Mouse (Mus musculus): Measurements from ENCODE around the gene Tfb2m. TPM values are rescaled to one million over a fixed set of nuclear protein-coding genes. Genes with fewer than 3 reads are reported as not detected.
A peak's percentile ranks its signal among the peaks of the same experiment; 100 is the strongest.

Tfb2m gene
- polyA plus RNA-seq, 1 experiment from 2014 or later = 26.7 TPM

DNA sequence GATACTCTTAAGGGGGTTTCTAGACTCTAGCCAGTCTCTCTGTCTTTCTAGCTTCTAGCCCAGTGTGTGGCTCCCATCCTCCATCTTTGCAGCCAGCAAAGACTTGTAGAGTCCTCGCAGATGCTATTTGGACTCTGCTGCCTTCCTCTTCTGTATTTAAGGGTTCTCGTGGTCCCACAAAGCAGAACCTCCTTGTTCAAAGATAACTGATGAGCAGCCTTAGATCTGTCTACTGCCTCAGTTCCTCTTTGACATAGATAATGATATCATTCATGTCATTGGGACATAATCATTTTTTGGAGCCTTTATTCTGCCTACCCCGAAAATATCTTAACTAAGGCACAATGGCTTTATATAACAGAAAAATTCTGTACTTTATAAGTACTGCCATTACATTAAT lies 37.0 kb upstream of the Tfb2m start:
- Histone ChIP-seq H3K4me2 (ENCODE audit: low read depth, low read length) (no peak overlapping the region), H3K27ac (replicated peaks; ENCODE audit: low read depth, low read length) (no peak overlapping the region), H3K36me3 (ENCODE audit: control insufficient read depth, insufficient read depth, low read length) (peaks cover 15% of the 10 kb centered on the region), H3K27me3 (replicated peaks; ENCODE audit: control insufficient read depth, insufficient read depth, low read length) (no peaks in the 10 kb centered on the region), H3K4me1 (ENCODE audit: control insufficient read depth, insufficient read depth, low read length) (peaks cover 11% of the 10 kb centered on the region; the same call in 1 of the 2 replicates), H3K9me3 (ENCODE audit: control insufficient read depth, low read length) (no peaks in the 10 kb centered on the region), H3K4me3 (ENCODE audit: low read depth, low read length) (no peak overlapping the region), H3K9ac (ENCODE audit: low read depth, low read length) (no peak overlapping the region)
- DNase-seq (ENCODE audit: low spot score) = no peak
- 94% methylated on average over 3 of the region's 3 CpGs for WGBS
- ATAC-seq (ENCODE audit: low read depth) = no peak

DNA sequence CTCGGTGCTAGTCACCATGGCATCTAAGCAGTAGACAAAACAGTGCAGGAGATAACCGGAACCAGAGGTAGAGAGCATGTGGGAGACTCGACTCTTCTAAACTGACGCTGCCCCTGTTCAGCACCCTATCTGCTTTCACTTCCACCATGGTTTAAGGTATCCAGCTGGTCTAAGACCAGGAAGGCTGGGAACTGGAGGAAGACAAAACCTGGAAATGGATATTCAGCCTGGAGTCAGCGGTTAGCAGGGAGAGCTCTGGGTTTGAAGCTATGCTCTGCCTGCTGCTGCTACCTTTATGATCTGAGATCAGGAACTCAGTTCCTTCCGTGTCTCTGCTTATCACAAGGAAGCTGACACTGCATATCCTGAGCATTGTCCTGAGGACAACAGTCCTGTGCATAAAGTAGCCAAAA lies 36.0 kb upstream of the Tfb2m start:
- DNase-seq (ENCODE audit: low spot score) = no peak
- no peak for ATAC-seq (ENCODE audit: low read depth)
- Histone ChIP-seq H3K27ac (replicated peaks; ENCODE audit: low read depth, low read length) (no peak overlapping the region), H3K4me3 (ENCODE audit: low read depth, low read length) (no peak overlapping the region), H3K4me1 (ENCODE audit: control insufficient read depth, insufficient read depth, low read length) (peaks cover 5% of the 10 kb centered on the region; the same call in 1 of the 2 replicates), H3K9ac (ENCODE audit: low read depth, low read length) (no peak overlapping the region), H3K9me3 (ENCODE audit: control insufficient read depth, low read length) (no peaks in the 10 kb centered on the region), H3K4me2 (ENCODE audit: low read depth, low read length) (no peak overlapping the region), H3K27me3 (replicated peaks; ENCODE audit: control insufficient read depth, insufficient read depth, low read length) (no peaks in the 10 kb centered on the region), H3K36me3 (ENCODE audit: control insufficient read depth, insufficient read depth, low read length) (peaks cover 15% of the 10 kb centered on the region)
- 55% methylated on average over 6 of the region's 6 CpGs for WGBS

DNA sequence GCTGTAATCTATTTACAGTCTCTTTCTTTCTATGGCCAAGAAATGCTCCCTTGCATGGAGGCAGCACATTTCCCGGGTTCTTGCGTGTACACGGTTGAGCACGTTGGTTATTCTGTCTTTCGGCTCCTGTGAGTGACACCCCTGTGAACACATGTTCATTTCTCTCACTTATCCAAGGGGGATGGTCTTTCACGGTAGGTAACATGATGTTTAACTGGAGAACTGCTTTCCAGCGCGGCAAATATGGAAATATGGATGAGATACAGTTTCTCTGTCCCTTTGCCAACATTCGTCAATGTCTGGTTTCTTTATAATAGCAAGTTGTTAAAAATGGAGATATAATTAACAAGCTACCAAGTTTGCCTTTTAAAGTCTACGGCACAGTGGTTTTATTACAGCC lies 35.4 kb upstream of the Tfb2m start:
- no peak for ATAC-seq (ENCODE audit: low read depth)
- no peak overlapping the region for H3K27ac ChIP-seq (replicated peaks; ENCODE audit: low read depth, low read length)
- no peak overlapping the region for H3K4me2 ChIP-seq (ENCODE audit: low read depth, low read length)
- H3K9ac ChIP-seq (ENCODE audit: low read depth, low read length) = no peak overlapping the region
- no peaks in the 10 kb centered on the region for H3K4me1 ChIP-seq (ENCODE audit: control insufficient read depth, insufficient read depth, low read length)
- no peak for DNase-seq (ENCODE audit: low spot score)
- peaks cover 15% of the 10 kb centered on the region for H3K36me3 ChIP-seq (ENCODE audit: control insufficient read depth, insufficient read depth, low read length)
- 79% methylated on average over 10 of the region's 10 CpGs for WGBS
- H3K27me3 ChIP-seq (replicated peaks; ENCODE audit: control insufficient read depth, insufficient read depth, low read length) = no peaks in the 10 kb centered on the region
- no peak overlapping the region for H3K4me3 ChIP-seq (ENCODE audit: low read depth, low read length)
- H3K9me3 ChIP-seq (ENCODE audit: control insufficient read depth, low read length) = no peaks in the 10 kb centered on the region

DNA sequence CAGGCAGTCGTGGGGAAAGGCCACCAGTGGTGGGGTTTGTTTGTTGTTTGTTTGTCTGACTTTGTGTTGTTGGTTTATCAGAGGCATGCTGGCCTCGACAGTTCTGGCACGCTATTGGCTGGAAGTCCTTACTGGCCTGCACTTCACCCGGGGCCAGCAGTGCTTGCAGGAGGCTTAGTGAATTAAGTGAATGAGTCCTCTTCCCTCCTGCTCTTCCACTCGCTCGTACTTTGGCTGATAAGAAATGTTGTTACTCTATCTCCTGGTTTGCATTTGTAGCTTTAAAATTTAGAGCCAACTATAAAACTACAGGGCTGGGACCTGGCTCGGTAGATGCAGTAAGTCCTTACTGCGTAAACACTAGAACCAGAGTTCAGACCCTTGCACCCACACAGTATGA lies 34.1 kb upstream of the Tfb2m start:
- no peak overlapping the region for H3K9ac ChIP-seq (ENCODE audit: low read depth, low read length)
- no peak overlapping the region for H3K27ac ChIP-seq (replicated peaks; ENCODE audit: low read depth, low read length)
- H3K9me3 ChIP-seq (ENCODE audit: control insufficient read depth, low read length) = no peaks in the 10 kb centered on the region
- DNase-seq (ENCODE audit: low spot score) (no peak), ATAC-seq (ENCODE audit: low read depth) (no peak)
- H3K27me3 ChIP-seq (replicated peaks; ENCODE audit: control insufficient read depth, insufficient read depth, low read length) = no peaks in the 10 kb centered on the region
- no peaks in the 10 kb centered on the region for H3K4me1 ChIP-seq (ENCODE audit: control insufficient read depth, insufficient read depth, low read length)
- no peak overlapping the region for H3K4me3 ChIP-seq (ENCODE audit: low read depth, low read length)
- 71% methylated on average over 8 of the region's 8 CpGs for WGBS
- peaks cover 15% of the 10 kb centered on the region for H3K36me3 ChIP-seq (ENCODE audit: control insufficient read depth, insufficient read depth, low read length)
- no peak overlapping the region for H3K4me2 ChIP-seq (ENCODE audit: low read depth, low read length)

DNA sequence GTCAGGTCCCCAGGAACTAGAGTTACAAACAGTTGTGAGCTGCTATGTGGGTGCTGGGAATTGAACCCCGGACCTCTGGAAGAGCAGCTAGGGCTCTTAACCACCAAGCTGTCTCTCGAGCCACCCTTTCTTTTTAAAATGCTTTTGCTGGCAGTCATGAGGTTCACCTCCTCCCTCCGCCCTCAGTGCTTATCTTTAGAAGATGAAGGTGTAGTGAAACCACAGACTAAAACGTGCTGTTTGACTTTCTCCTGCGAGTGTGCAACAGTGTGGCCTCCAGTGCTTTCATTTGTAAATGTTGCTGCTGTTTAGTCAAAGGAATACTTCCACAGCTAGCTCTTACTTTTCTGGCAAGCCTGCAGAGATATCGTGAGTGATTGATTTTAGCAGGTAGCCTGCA lies 32.6 kb upstream of the Tfb2m start:
- Histone ChIP-seq H3K27me3 (replicated peaks; ENCODE audit: control insufficient read depth, insufficient read depth, low read length) (no peaks in the 10 kb centered on the region), H3K4me3 (ENCODE audit: low read depth, low read length) (no peak overlapping the region), H3K4me1 (ENCODE audit: control insufficient read depth, insufficient read depth, low read length) (no peaks in the 10 kb centered on the region), H3K9ac (ENCODE audit: low read depth, low read length) (no peak overlapping the region), H3K36me3 (ENCODE audit: control insufficient read depth, insufficient read depth, low read length) (peaks cover 15% of the 10 kb centered on the region), H3K27ac (replicated peaks; ENCODE audit: low read depth, low read length) (no peak overlapping the region), H3K9me3 (ENCODE audit: control insufficient read depth, low read length) (no peaks in the 10 kb centered on the region), H3K4me2 (ENCODE audit: low read depth, low read length) (no peak overlapping the region)
- ATAC-seq (ENCODE audit: low read depth) = no peak
- 70% methylated on average over 6 of the region's 6 CpGs for WGBS
- DNase-seq (ENCODE audit: low spot score) = no peak

DNA sequence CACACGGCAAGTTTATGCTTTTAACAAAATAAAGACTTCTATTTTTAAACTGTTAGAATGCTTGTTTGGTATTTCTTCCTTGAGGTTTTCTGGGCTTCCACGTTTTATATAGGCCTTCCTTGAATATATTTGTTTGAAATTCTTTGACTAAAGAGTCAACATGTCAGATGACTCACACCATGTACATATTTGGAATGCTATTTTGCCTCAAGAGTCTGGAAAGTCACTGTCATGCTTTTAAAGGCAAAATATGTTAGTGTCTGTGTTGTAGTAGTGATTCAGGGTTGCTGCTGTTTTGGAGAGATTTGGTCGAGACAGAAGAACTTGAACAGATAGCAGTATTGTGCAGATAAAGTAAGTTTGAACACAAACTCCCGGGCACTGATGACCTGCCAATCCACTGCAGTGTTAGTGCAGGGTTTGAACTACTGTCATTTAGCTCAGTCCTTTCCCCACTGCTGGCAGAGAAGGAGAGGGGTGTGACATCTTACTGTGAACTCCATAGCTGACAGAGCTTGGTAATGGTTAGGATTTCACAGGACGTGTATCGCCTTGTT lies 27.7 kb upstream of the Tfb2m start:
- Histone ChIP-seq H3K9me3 (ENCODE audit: control insufficient read depth, low read length) (no peaks in the 10 kb centered on the region), H3K9ac (ENCODE audit: low read depth, low read length) (no peak overlapping the region), H3K4me2 (ENCODE audit: low read depth, low read length) (no peak overlapping the region), H3K27me3 (replicated peaks; ENCODE audit: control insufficient read depth, insufficient read depth, low read length) (no peaks in the 10 kb centered on the region), H3K4me3 (ENCODE audit: low read depth, low read length) (no peak overlapping the region), H3K36me3 (ENCODE audit: control insufficient read depth, insufficient read depth, low read length) (no peaks in the 10 kb centered on the region), H3K27ac (replicated peaks; ENCODE audit: low read depth, low read length) (peak overlapping the region; percentile 46), H3K4me1 (ENCODE audit: control insufficient read depth, insufficient read depth, low read length) (peaks cover 6% of the 10 kb centered on the region)
- 59% methylated on average over 6 of the region's 6 CpGs for WGBS
- ATAC-seq (ENCODE audit: low read depth) (no peak), DNase-seq (ENCODE audit: low spot score) (no peak)

DNA sequence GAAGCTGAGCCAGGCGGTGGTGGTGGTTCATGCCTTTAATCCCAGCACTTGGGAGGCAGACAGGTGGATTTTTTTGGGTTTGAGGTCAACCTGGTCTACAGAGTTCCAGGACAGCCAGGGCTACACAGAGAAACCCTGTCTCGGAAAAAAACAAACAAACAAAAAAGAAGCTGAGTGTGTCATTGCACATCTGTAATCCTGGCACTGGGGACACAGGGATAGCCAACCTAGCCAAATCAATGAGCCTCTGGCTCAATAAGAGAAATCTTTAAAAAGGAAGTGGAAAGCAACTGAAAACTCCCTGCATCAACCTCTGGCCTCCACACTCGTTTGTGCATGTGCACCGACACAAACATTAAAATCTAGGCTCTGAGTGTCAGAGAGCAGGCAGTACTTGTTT lies 25.6 kb upstream of the Tfb2m start:
- Histone ChIP-seq H3K4me3 (ENCODE audit: low read depth, low read length) (no peak overlapping the region), H3K4me1 (ENCODE audit: control insufficient read depth, insufficient read depth, low read length) (peaks cover 16% of the 10 kb centered on the region), H3K36me3 (ENCODE audit: control insufficient read depth, insufficient read depth, low read length) (no peaks in the 10 kb centered on the region), H3K9me3 (ENCODE audit: control insufficient read depth, low read length) (no peaks in the 10 kb centered on the region), H3K4me2 (ENCODE audit: low read depth, low read length) (no peak overlapping the region), H3K9ac (ENCODE audit: low read depth, low read length) (no peak overlapping the region), H3K27me3 (replicated peaks; ENCODE audit: control insufficient read depth, insufficient read depth, low read length) (no peaks in the 10 kb centered on the region), H3K27ac (replicated peaks; ENCODE audit: low read depth, low read length) (no peak overlapping the region)
- ATAC-seq (ENCODE audit: low read depth) (no peak), DNase-seq (ENCODE audit: low spot score) (no peak)
- 80% methylated on average over 4 of the region's 4 CpGs for WGBS

DNA sequence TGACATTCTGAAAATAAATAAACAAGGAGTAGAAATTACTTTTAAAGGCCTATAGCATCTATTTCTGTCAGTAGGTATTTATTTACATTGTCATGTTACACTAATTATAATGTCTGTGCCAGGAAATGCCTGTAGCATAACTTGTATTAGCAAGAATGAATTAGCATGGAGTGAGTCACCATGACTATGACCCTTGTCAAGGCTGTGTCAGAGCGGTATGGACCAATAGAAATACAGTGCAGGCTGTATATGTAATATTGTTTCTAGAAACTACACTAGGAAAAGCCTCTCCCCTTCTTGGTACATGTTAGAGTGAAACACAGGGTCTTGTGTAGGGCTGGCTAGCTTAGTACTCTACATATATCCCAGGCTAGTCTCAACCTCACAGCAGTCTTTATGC lies 24.4 kb upstream of the Tfb2m start:
- ATAC-seq (ENCODE audit: low read depth) (no peak), DNase-seq (ENCODE audit: low spot score) (no peak)
- WGBS = 90% methylated on average over 1 of the region's 1 CpGs
- Histone ChIP-seq H3K27ac (replicated peaks; ENCODE audit: low read depth, low read length) (no peak overlapping the region), H3K4me2 (ENCODE audit: low read depth, low read length) (no peak overlapping the region), H3K9me3 (ENCODE audit: control insufficient read depth, low read length) (no peaks in the 10 kb centered on the region), H3K36me3 (ENCODE audit: control insufficient read depth, insufficient read depth, low read length) (no peaks in the 10 kb centered on the region), H3K9ac (ENCODE audit: low read depth, low read length) (no peak overlapping the region), H3K4me3 (ENCODE audit: low read depth, low read length) (no peak overlapping the region), H3K4me1 (ENCODE audit: control insufficient read depth, insufficient read depth, low read length) (peaks cover 16% of the 10 kb centered on the region), H3K27me3 (replicated peaks; ENCODE audit: control insufficient read depth, insufficient read depth, low read length) (no peaks in the 10 kb centered on the region)

DNA sequence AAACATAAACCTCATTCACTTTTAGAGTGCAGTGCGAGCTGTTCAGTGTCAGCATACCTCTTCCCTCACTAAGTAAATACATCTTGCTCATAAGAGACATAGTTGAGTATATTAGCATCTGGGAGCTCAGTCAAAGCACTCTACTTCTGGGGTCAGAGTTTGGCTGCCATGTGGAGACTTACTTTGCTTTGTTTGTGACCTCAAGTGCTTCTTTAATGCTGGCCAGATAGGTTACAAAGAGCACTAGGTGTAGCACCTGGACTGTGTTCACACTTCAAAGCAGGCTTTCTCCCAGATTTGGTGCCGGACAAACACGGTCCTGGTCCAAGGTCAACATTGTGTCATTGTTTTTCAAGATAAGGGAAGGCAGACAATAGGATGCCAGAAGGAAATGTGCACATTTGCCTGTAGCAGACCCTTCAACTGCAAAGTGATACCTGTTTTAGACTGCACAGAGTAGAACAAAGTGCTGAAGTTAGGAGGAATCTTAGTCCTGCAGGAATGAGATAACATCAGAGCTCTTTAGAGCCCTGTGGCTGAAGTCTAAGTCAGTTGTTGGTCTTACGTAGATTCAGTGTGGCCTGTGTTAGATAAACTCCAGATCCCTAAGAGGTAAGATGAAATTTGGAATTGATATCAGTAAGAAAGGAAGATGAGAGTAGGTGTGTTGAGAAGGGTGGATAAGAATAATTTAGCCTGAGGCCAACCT lies 22.8 kb upstream of the Tfb2m start:
- Histone ChIP-seq H3K4me3 (ENCODE audit: low read depth, low read length) (no peak overlapping the region), H3K9me3 (ENCODE audit: control insufficient read depth, low read length) (no peaks in the 10 kb centered on the region), H3K9ac (ENCODE audit: low read depth, low read length) (no peak overlapping the region), H3K4me1 (ENCODE audit: control insufficient read depth, insufficient read depth, low read length) (peaks cover 16% of the 10 kb centered on the region), H3K27ac (replicated peaks; ENCODE audit: low read depth, low read length) (no peak overlapping the region), H3K4me2 (ENCODE audit: low read depth, low read length) (no peak overlapping the region), H3K27me3 (replicated peaks; ENCODE audit: control insufficient read depth, insufficient read depth, low read length) (no peaks in the 10 kb centered on the region), H3K36me3 (ENCODE audit: control insufficient read depth, insufficient read depth, low read length) (no peaks in the 10 kb centered on the region)
- ATAC-seq (ENCODE audit: low read depth) = no peak
- 64% methylated on average over 4 of the region's 4 CpGs for WGBS
- DNase-seq (ENCODE audit: low spot score) = no peak

Data from embryonic facial prominence, embryonic 14.5 days (tissue).